Mouse (Mus musculus) cerebellum, postnatal 10 days (tissue): ENCODE data around the gene Gjb3.

Experiments used
- DNase-seq, 2 experiments: peaks; one replicate each; pipeline ENCODE4 v3.0.0; 2021; ENCODE audit warnings: mixed read lengths in 2 of 2

Gene Gjb3

GRCm38 (mm10) chr4:127330181-127331100, at the start of gene Gjb3:
Gene Gjb3 (minus strand): TSS chr4:127330844.
- DNase-seq = peak; percentile 47 to 61

- peak; percentile 49 to 55 for DNase-seq
Measured at GRCm38 (mm10) chr4:127377344-127377743, 46.7 kb upstream of the Gjb3 start.

GRCm38 (mm10) chr4:127375541-127376177, 45.0 kb upstream of the Gjb3 start:
- peak; percentile 53 to 57 for DNase-seq

GRCm38 (mm10) chr4:127374645-127375044, 44.0 kb upstream of the Gjb3 start:
- no peak for DNase-seq

GRCm38 (mm10) chr4:127373491-127373890, 42.8 kb upstream of the Gjb3 start:
- peak in 1 of 2 experiments; percentile 38 for DNase-seq

GRCm38 (mm10) chr4:127371546-127371945, 40.9 kb upstream of the Gjb3 start:
- no peak for DNase-seq

- peak; percentile 48 to 64 for DNase-seq
Measured at GRCm38 (mm10) chr4:127370447-127370846, 39.8 kb upstream of the Gjb3 start.

GRCm38 (mm10) chr4:127368379-127368973, 37.8 kb upstream of the Gjb3 start:
- peak; percentile 92 to 95 for DNase-seq

- no peak for DNase-seq
Measured at GRCm38 (mm10) chr4:127365834-127366233, 35.2 kb upstream of the Gjb3 start.

GRCm38 (mm10) chr4:127365433-127365832, 34.8 kb upstream of the Gjb3 start:
- DNase-seq = no peak

GRCm38 (mm10) chr4:127364431-127364830, 33.8 kb upstream of the Gjb3 start:
- DNase-seq = no peak

GRCm38 (mm10) chr4:127363331-127363730, 32.7 kb upstream of the Gjb3 start:
- DNase-seq = peak in 1 of 2 experiments; percentile 29

GRCm38 (mm10) chr4:127362520-127362919, 31.9 kb upstream of the Gjb3 start:
- no peak for DNase-seq

GRCm38 (mm10) chr4:127358018-127358417, 27.4 kb upstream of the Gjb3 start, which contains the start of gene Gjb5:
Gene Gjb5 (minus strand): TSS chr4:127358181.
- DNase-seq = no peak

GRCm38 (mm10) chr4:127354506-127355485, 24.2 kb upstream of the Gjb3 start:
- peak in 1 of 2 experiments; percentile 45 for DNase-seq

- DNase-seq = no peak
Measured at GRCm38 (mm10) chr4:127353951-127354438, 23.4 kb upstream of the Gjb3 start, which contains the start of gene Gjb4. Gene Gjb4 (minus strand): TSS chr4:127354081.

GRCm38 (mm10) chr4:127352594-127352993, 21.9 kb upstream of the Gjb3 start:
- DNase-seq = no peak

- DNase-seq = no peak
Measured at GRCm38 (mm10) chr4:127349560-127350300, 19.1 kb upstream of the Gjb3 start.

GRCm38 (mm10) chr4:127345000-127345399, 14.4 kb upstream of the Gjb3 start:
- DNase-seq = no peak

- no peak for DNase-seq
Measured at GRCm38 (mm10) chr4:127341372-127341771, 10.7 kb upstream of the Gjb3 start.

GRCm38 (mm10) chr4:127337668-127338067, 7.0 kb upstream of the Gjb3 start:
- DNase-seq = no peak
